Mouse (Mus musculus): ENCODE results near the gene Galnt10. TPM values are rescaled to one million over a fixed set of nuclear protein-coding genes. Genes with fewer than 3 reads are reported as not detected.
A peak's percentile ranks its signal among the peaks of the same experiment; 100 is the strongest.

The Galnt10 gene
- polyA plus RNA-seq, 1 experiment from 2014 or later = 18.6 TPM

- no peak overlapping the region for H3K27ac ChIP-seq
- peak; percentile 25 for DNase-seq (ENCODE audit: extremely low spot score, low spot score)
- no peaks in the 10 kb centered on the region for H3K36me3 ChIP-seq (replicated peaks)
- under 1% methylated on average over 30 of the region's 30 CpGs for WGBS
- peaks cover 100% of the 10 kb centered on the region for H3K27me3 ChIP-seq (ENCODE audit: poor library complexity, severe bottlenecking)
- H3K4me3 ChIP-seq = no peak overlapping the region
- H3K4me1 ChIP-seq = peaks cover 46% of the 10 kb centered on the region
- H3K9me3 ChIP-seq = no peaks in the 10 kb centered on the region
Measured at GRCm38 (mm10) chr11:57833296-57833977, 188.2 kb downstream of the Galnt10 start.

DNA sequence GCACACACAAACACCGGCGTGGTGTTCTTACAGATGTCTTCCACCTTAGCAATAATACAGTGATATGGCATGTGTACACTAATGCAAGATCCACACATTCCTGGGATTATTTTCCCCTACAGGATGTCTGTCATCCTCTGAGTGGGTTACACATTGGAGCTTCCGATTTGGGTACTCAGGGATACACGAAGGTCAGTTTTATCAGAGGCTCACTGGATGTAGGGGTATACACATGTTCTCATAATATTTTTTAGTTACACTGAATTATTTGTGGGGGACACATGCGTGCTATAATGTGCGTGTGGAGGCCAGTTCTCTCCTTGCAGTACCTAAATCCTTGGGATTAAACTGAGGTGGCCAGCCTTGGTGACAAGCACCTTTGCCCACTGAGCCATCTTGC, 188.8 kb downstream of the Galnt10 start:
- Histone ChIP-seq H3K27ac (no peak overlapping the region), H3K27me3 (ENCODE audit: poor library complexity, severe bottlenecking) (peaks cover 100% of the 10 kb centered on the region), H3K4me3 (no peak overlapping the region), H3K9me3 (no peaks in the 10 kb centered on the region), H3K4me1 (peaks cover 41% of the 10 kb centered on the region), H3K36me3 (replicated peaks) (no peaks in the 10 kb centered on the region)
- DNase-seq (ENCODE audit: extremely low spot score, low spot score) = no peak
- WGBS = 5% methylated on average over 6 of the region's 6 CpGs

GRCm38 (mm10) chr11:57835331-57835730, 190.1 kb downstream of the Galnt10 start:
- Histone ChIP-seq H3K4me3 (no peak overlapping the region), H3K27ac (no peak overlapping the region), H3K27me3 (ENCODE audit: poor library complexity, severe bottlenecking) (peaks cover 100% of the 10 kb centered on the region), H3K4me1 (peaks cover 44% of the 10 kb centered on the region), H3K36me3 (replicated peaks) (no peaks in the 10 kb centered on the region), H3K9me3 (no peaks in the 10 kb centered on the region)
- no peak for DNase-seq (ENCODE audit: extremely low spot score, low spot score)
- 8% methylated on average over 2 of the region's 2 CpGs for WGBS

DNA sequence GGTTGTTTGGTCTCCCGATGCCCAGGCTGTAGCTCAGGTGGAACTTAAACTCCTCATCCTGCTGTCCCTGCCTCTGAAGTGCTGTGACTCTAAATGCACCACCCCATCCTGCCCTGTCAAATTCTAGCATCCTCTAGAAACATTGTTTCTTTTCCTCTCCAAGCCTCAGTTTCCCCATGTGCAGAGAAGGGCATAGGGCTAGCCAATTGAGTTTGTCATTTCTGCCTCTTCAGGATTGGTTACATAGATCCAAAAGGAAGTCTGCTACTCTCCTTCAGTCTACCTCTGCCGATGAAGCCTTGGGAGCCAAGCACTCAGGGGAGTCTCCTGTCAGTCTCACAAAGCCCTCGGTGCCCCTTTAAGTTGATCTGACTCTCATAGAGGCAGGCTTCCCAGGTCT, 190.7 kb downstream of the Galnt10 start:
- Histone ChIP-seq H3K4me1 (peaks cover 50% of the 10 kb centered on the region), H3K27ac (no peak overlapping the region), H3K36me3 (replicated peaks) (no peaks in the 10 kb centered on the region), H3K9me3 (no peaks in the 10 kb centered on the region), H3K4me3 (no peak overlapping the region), H3K27me3 (ENCODE audit: poor library complexity, severe bottlenecking) (peaks cover 100% of the 10 kb centered on the region)
- DNase-seq (ENCODE audit: extremely low spot score, low spot score) = no peak
- WGBS = 6% methylated on average over 3 of the region's 3 CpGs

- Histone ChIP-seq H3K36me3 (replicated peaks) (no peaks in the 10 kb centered on the region), H3K27ac (no peak overlapping the region), H3K9me3 (no peaks in the 10 kb centered on the region), H3K27me3 (ENCODE audit: poor library complexity, severe bottlenecking) (peaks cover 100% of the 10 kb centered on the region), H3K4me1 (peaks cover 51% of the 10 kb centered on the region), H3K4me3 (no peak overlapping the region)
- WGBS = 1% methylated on average over 9 of the region's 9 CpGs
- peak; percentile 31 for DNase-seq (ENCODE audit: extremely low spot score, low spot score)
Measured at GRCm38 (mm10) chr11:57836401-57836800, 191.2 kb downstream of the Galnt10 start.

Other genes starting within 250 kb of the Galnt10 start
- 64.5 and 65.6 TPM in 2 replicates for gene Fam114a2, start 126.8 kb upstream of the Galnt10 start, polyA plus RNA-seq (2016; fragmentation: Nextera tagmentation; extraction: Ambion mirVana)
- gene Mfap3, start 126.8 kb upstream of the Galnt10 start, polyA plus RNA-seq (2016; fragmentation: Nextera tagmentation; extraction: Ambion mirVana) = 42.8 and 52.6 TPM in 2 replicates
- 6.4 and 7.7 TPM in 2 replicates for gene Sap30l, start 156.2 kb downstream of the Galnt10 start, polyA plus RNA-seq (2016; fragmentation: Nextera tagmentation; extraction: Ambion mirVana)
- 0.14 TPM in 1 of 2 replicates, not detected in the other for gene Hand1, start 187.4 kb downstream of the Galnt10 start, polyA plus RNA-seq (2016; fragmentation: Nextera tagmentation; extraction: Ambion mirVana)